In the genomic region with DNA sequence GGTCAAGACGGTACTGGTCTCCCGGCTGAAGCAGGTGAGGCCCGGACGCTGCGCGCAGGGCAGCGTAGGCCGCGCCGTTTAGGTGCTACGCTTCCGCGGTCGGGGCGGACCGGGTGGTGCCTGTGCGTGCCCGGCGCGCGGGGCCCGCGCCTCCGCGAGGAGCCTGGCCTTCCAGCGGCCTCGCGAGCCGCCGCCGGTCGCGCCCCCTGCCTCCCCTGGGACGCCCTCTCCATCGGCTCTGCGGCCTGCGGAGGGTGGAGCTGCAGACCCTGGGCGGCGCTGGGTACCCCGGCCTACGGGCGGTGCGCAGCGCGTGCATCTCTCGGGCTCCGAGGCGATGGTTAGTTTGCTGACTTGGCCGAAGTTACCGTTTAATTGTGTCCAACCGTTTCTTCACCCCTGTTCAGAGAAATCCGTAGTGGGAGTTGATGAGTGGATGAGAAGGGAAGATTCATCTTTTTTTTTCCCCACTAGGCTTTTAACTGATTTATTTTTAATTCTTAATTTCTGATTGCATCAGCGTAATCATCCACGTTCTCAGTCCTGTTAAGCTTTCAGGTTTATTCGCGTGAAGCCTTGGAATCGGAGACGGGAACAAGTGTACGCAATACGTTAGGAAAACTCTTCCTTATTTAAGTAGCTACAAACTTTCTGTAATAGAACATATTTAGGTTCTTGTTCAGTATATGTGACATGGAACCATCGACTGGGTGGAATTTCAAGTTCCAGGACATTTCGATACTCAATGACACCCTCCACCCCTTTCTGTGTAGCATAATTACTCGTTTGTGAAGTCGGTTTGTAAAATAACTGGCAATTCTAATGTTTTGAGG, we compare ENCODE assay signal across 7 mouse cellular contexts. TPM values are rescaled to one million over a fixed set of nuclear protein-coding genes. Genes with fewer than 3 reads are reported as not detected.
DNase-seq lines count a peak whose midpoint lies in the region; ATAC-seq and TF ChIP-seq lines count a peak whose summit lies in the region.

No protein-coding gene starts in this region.

- no peak for TF ChIP-seq POLR2A in embryonic fibroblast, embryonic 13.5 days (IDR thresholded peaks at IDR 0.05; ENCODE audit: low read depth, low read length)
- no peak for TF ChIP-seq POLR2A in small intestine, adult 2 months (IDR thresholded peaks at IDR 0.05; ENCODE audit: low read depth, low read length)

- H3K36me3 ChIP-seq in hindbrain, postnatal 0 days (ENCODE audit: insufficient read depth, low read length), result no peaks in the 10 kb centered on the region
- peaks cover 4% of the 10 kb centered on the region; the same call in 1 of the 2 replicates for H3K36me3 ChIP-seq in small intestine, adult 2 months (ENCODE audit: control insufficient read depth, insufficient read depth, low read length)

- peak overlapping the region; percentile 99 for H3K9ac ChIP-seq in hindbrain, postnatal 0 days (replicated peaks; ENCODE audit: low read length)

- no peak for TF ChIP-seq CTCF in embryonic fibroblast, embryonic 13.5 days (IDR thresholded peaks at IDR 0.05; ENCODE audit: borderline replicate concordance, insufficient read depth, low read length)
- TF ChIP-seq CTCF in hindbrain, postnatal 0 days (IDR thresholded peaks at IDR 0.05; ENCODE audit: low read depth), result no peak
- TF ChIP-seq CTCF in small intestine, adult 2 months (IDR thresholded peaks at IDR 0.05; ENCODE audit: extremely low read depth, insufficient read length, insufficient replicate concordance, low read depth, low read length), result no peak

- peak; percentile 72 for ATAC-seq in hindbrain, postnatal 0 days

- under 1% methylated on average over 54 of the region's 64 CpGs for WGBS in hindbrain, postnatal 0 days
- WGBS in small intestine, adult 2 months, result under 1% methylated on average over 64 of the region's 64 CpGs

- peak overlapping the region; percentile 98 for H3K27ac ChIP-seq in embryonic fibroblast, embryonic 13.5 days (ENCODE audit: insufficient read depth, low read length)
- H3K27ac ChIP-seq in hindbrain, postnatal 0 days, result peak overlapping the region; percentile 99
- peak overlapping the region; percentile 93 for H3K27ac ChIP-seq in small intestine, adult 2 months (ENCODE audit: insufficient read depth, low read depth, low read length)

- DNase-seq in retina, embryonic 14.5 days (ENCODE audit: low spot score), result peak; percentile 67
- no peak for DNase-seq in retina, postnatal 1 day
- DNase-seq in adipocyte (ENCODE audit: low spot score), result peak; percentile 56
- DNase-seq in hindbrain, postnatal 0 days (ENCODE audit: low spot score), result peak; percentile 72
- peak; percentile 74 for DNase-seq in lung, postnatal 10 days

- no peaks in the 10 kb centered on the region for H3K27me3 ChIP-seq in hindbrain, postnatal 0 days (ENCODE audit: insufficient read depth, low read length)
- no peaks in the 10 kb centered on the region for H3K27me3 ChIP-seq in small intestine, adult 2 months (ENCODE audit: control insufficient read depth, insufficient read depth, low read length)

- no peaks in the 10 kb centered on the region for H3K4me1 ChIP-seq in embryonic fibroblast, embryonic 13.5 days (ENCODE audit: control insufficient read depth, insufficient read depth, low read length)
- H3K4me1 ChIP-seq in hindbrain, postnatal 0 days (ENCODE audit: insufficient read depth, low read length), result peaks cover 8% of the 10 kb centered on the region; the same call in 1 of the 2 replicates
- H3K4me1 ChIP-seq in small intestine, adult 2 months (ENCODE audit: control insufficient read depth, insufficient read depth, insufficient read length, low read length), result peaks cover 7% of the 10 kb centered on the region; the same call in 1 of the 2 replicates

- no peaks in the 10 kb centered on the region for H3K9me3 ChIP-seq in hindbrain, postnatal 0 days (ENCODE audit: low read length)

- peak overlapping the region; percentile 96 for H3K4me2 ChIP-seq in hindbrain, postnatal 0 days (ENCODE audit: low read depth, low read length)

- peak overlapping the region; percentile 94 for H3K4me3 ChIP-seq in embryonic fibroblast, embryonic 13.5 days (ENCODE audit: insufficient read depth, low read length)
- H3K4me3 ChIP-seq in hindbrain, postnatal 0 days (ENCODE audit: low read length), result peak overlapping the region; percentile 97
- H3K4me3 ChIP-seq in small intestine, adult 2 months (ENCODE audit: low read depth, low read length), result peak overlapping the region; percentile 83

RNA-seq across cellular contexts. Expression of a gene that starts 0.7 kb away (rescaled TPM):
- 40.9 and 50.6 TPM in 2 replicates for polyA plus RNA-seq in embryonic fibroblast, embryonic 13.5 days (2011; ENCODE audit: insufficient read length, low read depth, missing spikeins)
- total RNA-seq in hindbrain, postnatal 0 days (2014; rRNA removed), result 19.4 and 23.2 TPM in 2 replicates
- 39.4 and 44.3 TPM in 2 replicates for polyA plus RNA-seq in hindbrain, postnatal 0 days (2015; fragmentation: Nextera tagmentation; extraction: Ambion mirVana)
- polyA plus RNA-seq in small intestine, adult 2 months (2012; rRNA removed), result 2.6 and 4.2 TPM in 2 replicates

RNA-seq across cellular contexts. Expression of a gene that starts 39.7 kb away (rescaled TPM):
- 39.2 and 45.3 TPM in 2 replicates for polyA plus RNA-seq in embryonic fibroblast, embryonic 13.5 days (2011; ENCODE audit: insufficient read length, low read depth, missing spikeins)
- 26.2 and 35.9 TPM in 2 replicates for total RNA-seq in hindbrain, postnatal 0 days (2014; rRNA removed)
- polyA plus RNA-seq in hindbrain, postnatal 0 days (2015; fragmentation: Nextera tagmentation; extraction: Ambion mirVana), result 14.9 and 15.9 TPM in 2 replicates
- polyA plus RNA-seq in small intestine, adult 2 months (2012; rRNA removed), result 17.1 and 35.3 TPM in 2 replicates
